Mouse (Mus musculus): ENCODE data around the gene Scgb2b20. TPM values are rescaled to one million over a fixed set of nuclear protein-coding genes. Genes with fewer than 3 reads are reported as not detected.

The Scgb2b20 gene
- not detected for total RNA-seq (2023)

GRCm38 (mm10) chr7:33366222-33366621 lies at the start of gene Scgb2b20:
Scgb2b20 (minus strand) TSS chr7:33366322.

GRCm38 (mm10) chr7:33372934-33373333 lies 6.8 kb upstream of the Scgb2b20 start, which contains the start of gene Scgb1b20:
Scgb1b20 (plus strand) TSS chr7:33373234.

Other genes with a start within 250 kb of the Scgb2b20 start
- gene Scgb2b18, start 192.5 kb downstream of the Scgb2b20 start, total RNA-seq (2023): not detected
- not detected for gene Scgb1b18, start 180.8 kb downstream of the Scgb2b20 start, total RNA-seq (2023)
- gene Scgb2b19, start 86.0 kb downstream of the Scgb2b20 start, total RNA-seq (2023): not detected
- not detected for gene Scgb1b19, start 79.0 kb downstream of the Scgb2b20 start, total RNA-seq (2023)
- not detected for gene Scgb1b20, start 6.9 kb upstream of the Scgb2b20 start, total RNA-seq (2023)
- gene Scgb2b21, start 154.1 kb upstream of the Scgb2b20 start, total RNA-seq (2023): not detected

Measured in B cell, adult 67 days (primary cell).